In genomic region chr14:62226576-62227047, GRCm38 (mm10) we compare ENCODE assay signal across 10 mouse cellular contexts.
A peak's percentile ranks its signal among the peaks of the same experiment; 100 is the strongest.
DNase-seq lines count a peak whose midpoint lies in the region; ATAC-seq and TF ChIP-seq lines count a peak whose summit lies in the region.
"Had no signal": no experiment of that assay in that cellular context is flagged by ENCODE, and none has a peak within 500 bp of the region (broad histone marks: within the 10 kb centered on the region; RNA-seq: fewer than 3 reads in every experiment).

No protein-coding gene starts in this region.

- TF ChIP-seq EP300 in lung, postnatal 0 days (IDR thresholded peaks at IDR 0.05) = no peak

- peak; percentile 37 for ATAC-seq in lung, postnatal 0 days
- peak; percentile 93 for ATAC-seq in forebrain, embryonic 15.5 days (replicated peaks)

- DNase-seq in cerebellum, adult 2 months = peak; percentile 8
- no peak for DNase-seq in cerebellum, postnatal 36 days
- DNase-seq in lung, postnatal 0 days (ENCODE audit: low spot score) = peak; percentile 26
- DNase-seq in lung, postnatal 4 days = no peak
- peak; percentile 57 for DNase-seq in left cerebral cortex, adult 11 months (ENCODE audit: low spot score)
- DNase-seq in right cerebral cortex, postnatal 4 days = peak; percentile 24
- no peak for DNase-seq in gastrocnemius, adult 18-20 months (ENCODE audit: low spot score)

- no peak overlapping the region for H3K9ac ChIP-seq in lung, postnatal 0 days (replicated peaks; ENCODE audit: low read depth)
- no peak overlapping the region for H3K9ac ChIP-seq in forebrain, embryonic 15.5 days (replicated peaks)

- no peaks in the 10 kb centered on the region for H3K27me3 ChIP-seq in cerebellum, adult 2 months (ENCODE audit: control insufficient read depth, insufficient read depth, low read length)
- H3K27me3 ChIP-seq in lung, postnatal 0 days (replicated peaks; ENCODE audit: insufficient read depth, low read length) = no peaks in the 10 kb centered on the region
- no peaks in the 10 kb centered on the region for H3K27me3 ChIP-seq in forebrain, embryonic 15.5 days

- TF ChIP-seq POLR2A in cerebellum, adult 2 months (IDR thresholded peaks at IDR 0.05; ENCODE audit: borderline replicate concordance, insufficient read depth, low read length) = no peak

- no peaks in the 10 kb centered on the region for H3K36me3 ChIP-seq in lung, postnatal 0 days (ENCODE audit: insufficient read depth, low read length)
- H3K36me3 ChIP-seq in forebrain, embryonic 15.5 days = no peaks in the 10 kb centered on the region

- no peak overlapping the region for H3K4me2 ChIP-seq in lung, postnatal 0 days (replicated peaks; ENCODE audit: low read depth, low read length)
- peak overlapping the region; percentile 20 for H3K4me2 ChIP-seq in forebrain, embryonic 15.5 days (replicated peaks)

- TF ChIP-seq CTCF in cerebellum, adult 2 months (IDR thresholded peaks at IDR 0.05; ENCODE audit: borderline replicate concordance, insufficient read depth, low read depth, low read length) = peak; percentile 25; the same call in 1 of the 2 replicates
- peak; percentile 57 for TF ChIP-seq CTCF in lung, postnatal 0 days (IDR thresholded peaks at IDR 0.05)

- no peaks in the 10 kb centered on the region for H3K9me3 ChIP-seq in lung, postnatal 0 days (ENCODE audit: low read length)
- no peaks in the 10 kb centered on the region for H3K9me3 ChIP-seq in forebrain, embryonic 15.5 days

- H3K27ac ChIP-seq in cerebellum, adult 2 months (ENCODE audit: insufficient read depth, low read length) = no peak overlapping the region
- H3K27ac ChIP-seq in lung, postnatal 0 days (ENCODE audit: low read length) = no peak overlapping the region
- H3K27ac ChIP-seq in forebrain, embryonic 15.5 days (replicated peaks) = peak overlapping the region; percentile 74
- H3K27ac ChIP-seq: macrophage had no signal

- H3K4me3 ChIP-seq in cerebellum, adult 2 months (replicated peaks; ENCODE audit: insufficient read depth, low read depth, low read length) = no peak overlapping the region
- H3K4me3 ChIP-seq in lung, postnatal 0 days (ENCODE audit: low read depth, low read length) = no peak overlapping the region
- peak overlapping the region; percentile 12; the same call in 1 of the 2 replicates for H3K4me3 ChIP-seq in forebrain, embryonic 15.5 days
- H3K4me3 ChIP-seq: erythroblast, embryonic 14.5 days had no signal

- 13% methylated on average over 11 of the region's 11 CpGs for WGBS in cerebellum, adult 2 months
- WGBS in lung, postnatal 0 days = 68% methylated on average over 11 of the region's 11 CpGs
- WGBS in forebrain, embryonic 15.5 days = 15% methylated on average over 11 of the region's 11 CpGs

- H3K4me1 ChIP-seq in cerebellum, adult 2 months (ENCODE audit: control insufficient read depth, insufficient read depth, low read length) = no peaks in the 10 kb centered on the region; the same call in 1 of the 2 replicates
- H3K4me1 ChIP-seq in lung, postnatal 0 days (ENCODE audit: insufficient read depth, low read depth, low read length) = no peaks in the 10 kb centered on the region
- peaks cover 21% of the 10 kb centered on the region for H3K4me1 ChIP-seq in forebrain, embryonic 15.5 days

Comparison
In these comparisons a context has a peak if more than half of its experiments do, and no peak if none do; other contexts are left out.
1. DNase-seq: peak in cerebellum, adult 2 months (2 of 2), lung, postnatal 0 days (single experiment), left cerebral cortex, adult 11 months (single experiment) and right cerebral cortex, postnatal 4 days (single experiment); none in cerebellum, postnatal 36 days (0 of 2), lung, postnatal 4 days (0 of 2) and gastrocnemius, adult 18-20 months (single experiment).